Mouse (Mus musculus) cerebellum, adult 2 months (tissue): Measurements from ENCODE around the gene Banf1.

Source experiments
- CTCF ChIP-seq: fragments of 200-500 bp; IDR thresholded peaks from 2 replicates; pipeline ENCODE4 v1.5.1; 2011; ENCODE audit warnings: low read depth, mild to moderate bottlenecking, control low read depth, low read length, moderate library complexity, borderline replicate concordance; ENCODE audit not compliant: insufficient read depth
- POLR2A ChIP-seq: fragments of 200-500 bp; IDR thresholded peaks from 2 replicates; pipeline ENCODE4 v1.6.1; 2011; ENCODE audit warnings: low read length, control low read depth, borderline replicate concordance; ENCODE audit not compliant: insufficient read depth

DNA sequence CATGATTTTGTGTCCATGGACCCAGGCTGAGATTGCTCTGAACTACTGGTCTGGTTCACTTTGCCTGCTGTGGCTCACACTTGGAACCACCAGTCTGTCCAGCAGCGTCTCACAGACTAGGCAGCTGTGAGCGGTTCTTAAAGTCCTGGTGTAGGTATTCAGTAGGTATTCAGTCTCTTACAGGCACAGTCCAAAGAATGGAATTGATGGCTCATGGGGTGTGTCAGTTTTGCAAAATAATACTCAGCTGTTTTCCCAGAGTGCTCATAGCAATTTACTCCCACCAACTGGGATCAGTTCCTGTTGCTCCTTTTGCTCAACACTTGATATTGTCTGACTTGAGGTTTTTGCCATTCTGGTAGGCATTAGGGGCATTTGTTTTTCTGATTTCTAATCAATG lies 4.8 kb downstream of the Banf1 start:
- no peak for TF ChIP-seq POLR2A
- TF ChIP-seq CTCF: no peak
